Mouse (Mus musculus) liver, embryonic 15.5 days (tissue): ENCODE results near the gene Trf. TPM values are rescaled to one million over a fixed set of nuclear protein-coding genes. Genes with fewer than 3 reads are reported as not detected.
"Not testable (repeated sequence)": the region's sequence is repeated elsewhere in the genome, so short reads cannot be mapped to it uniquely, and the experiment has no call there.

Source experiments
- ATAC-seq: fragments of 200-750 bp; cut with Nextera tagmentation; 2 replicates; pipeline ENCODE4 v1.8.0; 2017; ENCODE audit warnings: moderate number of reproducible peaks, mild to moderate bottlenecking, moderate library complexity; ENCODE audit not compliant: insufficient read depth
- H3K27ac ChIP-seq: fragments of 300-500 bp; sonication (generic); replicated peaks from 2 replicates; pipeline ENCODE4 v1.5.1; 2015; ENCODE audit warnings: mild to moderate bottlenecking, inconsistent platforms
- H3K27me3 ChIP-seq: fragments of 300-500 bp; sonication (generic); 2 replicates; pipeline ENCODE4 v1.6.1; 2015; ENCODE audit warnings: mild to moderate bottlenecking, inconsistent platforms
- H3K36me3 ChIP-seq: fragments of 300-500 bp; sonication (generic); replicated peaks from 2 replicates; pipeline ENCODE4 v1.6.1; 2015; ENCODE audit warnings: moderate library complexity, mild to moderate bottlenecking, inconsistent platforms
- H3K4me1 ChIP-seq: fragments of 300-500 bp; sonication (generic); replicated peaks from 2 replicates; pipeline ENCODE4 v1.6.1; 2015; ENCODE audit warnings: inconsistent platforms
- H3K4me2 ChIP-seq: fragments of 300-500 bp; sonication (generic); 2 replicates; pipeline ENCODE4 v1.6.1; 2015; ENCODE audit warnings: moderate library complexity, mild to moderate bottlenecking, inconsistent platforms
- H3K4me3 ChIP-seq: fragments of 300-500 bp; sonication (generic); replicated peaks from 2 replicates; pipeline ENCODE4 v1.5.1; 2015; ENCODE audit warnings: mild to moderate bottlenecking, inconsistent platforms
- H3K9ac ChIP-seq: fragments of 300-500 bp; sonication (generic); 2 replicates; pipeline ENCODE4 v1.6.1; 2015; ENCODE audit warnings: moderate library complexity, mild to moderate bottlenecking, inconsistent platforms
- H3K9me3 ChIP-seq: fragments of 300-500 bp; sonication (generic); replicated peaks from 2 replicates; pipeline ENCODE4 v1.6.1; 2016; ENCODE audit warnings: inconsistent platforms
- WGBS: fragments of 180-500 bp; shearing (Covaris S2); methylation state at CpG from one replicate; pipeline ENCODE4 v1.1.7; 2015; ENCODE audit warnings: mixed read lengths; ENCODE audit not compliant: insufficient replicate concordance; 5-methylcytosine and 5-hydroxymethylcytosine counted together
- polyA plus RNA-seq: library from polyadenylated mRNA; unstranded; fragments of >200 nt; fragmentation: Nextera tagmentation; extraction: Ambion mirVana; gene quantifications from 2 replicates; pipeline ENCODE4 v1.2.1, GENCODE M21; 2015

The Trf gene
- polyA plus RNA-seq, 1 experiment from 2014 or later, result 10,865 TPM

GRCm38 (mm10) chr9:103184855-103185254 lies 45.4 kb downstream of the Trf start:
- Histone ChIP-seq H3K4me2 (no peak overlapping the region), H3K9me3 (no peaks in the 10 kb centered on the region), H3K36me3 (peaks cover 17% of the 10 kb centered on the region), H3K27ac (no peak overlapping the region), H3K9ac (no peak overlapping the region), H3K27me3 (no peaks in the 10 kb centered on the region), H3K4me3 (no peak overlapping the region), H3K4me1 (peaks cover 13% of the 10 kb centered on the region)
- WGBS, result 65% methylated on average over 4 of the region's 4 CpGs
- ATAC-seq, result no peak

DNA sequence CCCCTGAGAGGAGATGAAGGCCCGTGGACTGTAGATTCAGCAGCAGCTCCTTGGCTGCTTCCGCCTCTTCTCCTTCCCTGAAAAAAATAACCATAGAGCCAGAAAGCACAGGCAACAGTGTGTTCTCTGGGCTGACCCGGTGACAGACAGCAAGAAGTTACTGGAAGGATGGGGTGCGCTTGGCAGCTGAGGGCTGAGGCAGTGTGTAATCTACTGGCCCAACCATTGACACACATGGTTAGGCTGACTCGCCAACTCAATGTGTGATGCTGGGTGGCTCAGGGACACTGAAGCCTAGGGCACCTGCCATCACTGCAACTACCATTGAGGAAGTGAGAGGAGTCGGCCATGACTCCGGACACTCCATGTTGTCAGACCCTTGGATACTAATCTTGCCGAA lies 48.4 kb downstream of the Trf start:
- Histone ChIP-seq H3K9ac (no peak overlapping the region), H3K36me3 (no peaks in the 10 kb centered on the region), H3K4me3 (no peak overlapping the region), H3K9me3 (no peaks in the 10 kb centered on the region), H3K27ac (no peak overlapping the region), H3K4me1 (peaks cover 13% of the 10 kb centered on the region), H3K4me2 (no peak overlapping the region), H3K27me3 (no peaks in the 10 kb centered on the region)
- no peak for ATAC-seq
- 77% methylated on average over 8 of the region's 8 CpGs for WGBS

- Histone ChIP-seq H3K4me3 (peak overlapping the region; percentile 55), H3K9ac (peak overlapping the region; percentile 49; the same call in 1 of the 2 replicates), H3K4me1 (peaks cover 13% of the 10 kb centered on the region), H3K27ac (no peak overlapping the region), H3K36me3 (no peaks in the 10 kb centered on the region), H3K27me3 (no peaks in the 10 kb centered on the region), H3K9me3 (no peaks in the 10 kb centered on the region), H3K4me2 (peak overlapping the region; percentile 78)
- peak; percentile 82 for ATAC-seq
- WGBS, result 1% methylated on average over 20 of the region's 20 CpGs
These were observed 49.3 kb downstream of the Trf start for GRCm38 (mm10) chr9:103180807-103181565.

GRCm38 (mm10) chr9:103180303-103180702 lies 49.9 kb downstream of the Trf start:
- H3K4me2 ChIP-seq, result peak overlapping the region; percentile 78
- H3K9me3 ChIP-seq, result no peaks in the 10 kb centered on the region
- H3K9ac ChIP-seq, result no peak overlapping the region
- peak overlapping the region; percentile 55 for H3K4me3 ChIP-seq
- 55% methylated on average over 3 of the region's 3 CpGs for WGBS
- H3K27me3 ChIP-seq, result no peaks in the 10 kb centered on the region
- no peaks in the 10 kb centered on the region for H3K36me3 ChIP-seq
- peaks cover 13% of the 10 kb centered on the region for H3K4me1 ChIP-seq
- ATAC-seq, result 0 out of 2 replicates have a peak, but pooled peaks have one; percentile 27
- H3K27ac ChIP-seq, result no peak overlapping the region

DNA sequence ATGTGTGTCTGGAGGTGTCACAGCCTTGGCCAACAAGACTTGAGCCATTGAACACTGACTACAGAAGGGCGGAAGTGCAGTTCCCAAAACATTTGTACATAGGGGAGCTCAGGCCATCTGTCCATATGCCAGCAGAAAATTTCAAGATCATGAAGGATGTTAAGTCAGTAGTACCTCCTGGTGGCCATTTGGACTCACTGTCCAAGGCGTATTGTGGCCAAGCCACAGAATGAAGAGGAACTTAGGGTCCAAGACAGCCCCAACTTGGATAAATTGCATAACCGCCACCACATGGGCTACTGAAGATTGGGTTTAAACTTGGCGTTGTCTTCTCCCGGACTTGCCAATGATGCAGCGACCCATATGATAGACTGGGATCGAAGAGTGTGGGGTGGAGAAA lies 54.6 kb downstream of the Trf start:
- H3K27ac ChIP-seq, result no peak overlapping the region
- WGBS, result 74% methylated on average over 7 of the region's 7 CpGs
- H3K27me3 ChIP-seq, result no peaks in the 10 kb centered on the region
- no peaks in the 10 kb centered on the region for H3K36me3 ChIP-seq
- no peak overlapping the region for H3K4me2 ChIP-seq
- no peaks in the 10 kb centered on the region for H3K9me3 ChIP-seq
- H3K9ac ChIP-seq, result no peak overlapping the region
- ATAC-seq, result no peak
- no peak overlapping the region for H3K4me3 ChIP-seq
- peaks cover 7% of the 10 kb centered on the region for H3K4me1 ChIP-seq

DNA sequence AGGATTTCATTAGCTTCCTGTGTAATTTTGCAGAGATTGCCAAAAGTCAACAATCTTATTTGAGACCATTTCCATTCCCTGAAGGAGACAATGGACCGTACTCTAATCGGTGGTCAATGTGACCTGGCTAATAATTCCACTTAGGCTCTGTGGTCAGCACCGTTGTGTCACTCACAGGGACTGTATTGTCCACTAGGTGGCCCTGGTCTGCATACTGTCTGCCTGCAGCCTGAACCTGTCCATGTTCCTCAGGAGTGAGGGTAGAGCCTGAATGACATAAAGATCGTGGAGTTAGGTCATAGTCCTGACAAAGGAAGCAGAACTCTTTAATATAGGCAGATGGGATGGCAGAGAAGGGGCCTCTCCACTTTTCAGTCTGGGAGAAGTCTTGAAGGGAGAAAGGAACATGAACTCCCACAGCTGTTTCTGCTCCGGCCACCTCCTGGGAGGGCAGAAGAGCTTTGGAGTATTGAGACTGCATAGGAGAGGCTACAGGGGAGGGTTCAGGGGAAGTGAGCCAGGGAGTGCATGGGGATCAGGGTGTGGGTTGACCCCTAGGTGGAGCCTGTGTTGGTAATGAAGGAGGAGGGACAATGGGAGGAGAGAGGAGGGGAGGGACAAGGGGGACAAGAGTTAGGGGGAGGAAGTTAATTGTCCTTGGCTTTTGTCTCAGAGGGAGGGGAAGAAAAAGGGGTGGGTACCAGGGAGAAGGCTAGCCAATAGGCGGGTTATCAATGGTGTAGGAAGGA lies 55.3 kb downstream of the Trf start:
- WGBS, result 44% methylated on average over 6 of the region's 6 CpGs
- Histone ChIP-seq H3K4me2 (no peak overlapping the region), H3K4me3 (no peak overlapping the region), H3K4me1 (no peaks in the 10 kb centered on the region; the same call in 1 of the 2 replicates), H3K9ac (no peak overlapping the region), H3K27ac (no peak overlapping the region), H3K9me3 (no peaks in the 10 kb centered on the region), H3K27me3 (no peaks in the 10 kb centered on the region), H3K36me3 (no peaks in the 10 kb centered on the region)
- ATAC-seq, result no peak

- Histone ChIP-seq H3K9ac (no peak overlapping the region), H3K27ac (no peak overlapping the region), H3K4me2 (no peak overlapping the region), H3K9me3 (no peaks in the 10 kb centered on the region), H3K36me3 (no peaks in the 10 kb centered on the region), H3K4me1 (no peaks in the 10 kb centered on the region), H3K27me3 (no peaks in the 10 kb centered on the region), H3K4me3 (no peak overlapping the region)
- 66% methylated on average over 7 of the region's 7 CpGs for WGBS
- no peak for ATAC-seq
These were observed 61.5 kb downstream of the Trf start for GRCm38 (mm10) chr9:103168771-103169170.

- Histone ChIP-seq H3K27ac (no peak overlapping the region), H3K9me3 (no peaks in the 10 kb centered on the region), H3K4me1 (no peaks in the 10 kb centered on the region), H3K4me3 (no peak overlapping the region), H3K9ac (no peak overlapping the region), H3K36me3 (no peaks in the 10 kb centered on the region), H3K4me2 (no peak overlapping the region), H3K27me3 (no peaks in the 10 kb centered on the region)
- WGBS, result 71% methylated on average over 6 of the region's 6 CpGs
- no peak for ATAC-seq
These were observed 62.2 kb downstream of the Trf start for GRCm38 (mm10) chr9:103168046-103168445.

DNA sequence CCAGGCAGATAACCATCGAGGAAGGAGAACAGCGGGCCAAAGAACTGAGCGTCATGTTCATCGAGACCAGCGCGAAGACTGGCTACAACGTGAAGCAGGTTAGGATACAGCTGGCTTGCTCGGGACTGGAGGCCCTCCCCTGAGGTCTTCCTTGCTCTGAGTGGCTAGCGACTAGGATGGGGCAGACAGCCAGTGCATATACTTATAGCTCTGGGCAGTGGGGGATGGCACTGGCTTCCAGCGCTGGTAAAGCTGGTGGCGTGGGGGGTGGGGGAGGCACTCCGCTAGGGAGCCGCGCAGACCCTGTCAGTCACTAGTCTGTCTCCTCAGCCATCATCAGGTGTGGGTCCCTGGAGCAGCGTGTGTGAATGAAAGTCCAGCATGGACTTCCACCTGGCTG lies 66.4 kb downstream of the Trf start:
- no peaks in the 10 kb centered on the region for H3K4me1 ChIP-seq
- no peak overlapping the region for H3K27ac ChIP-seq
- H3K9me3 ChIP-seq, result no peaks in the 10 kb centered on the region
- no peak overlapping the region for H3K4me3 ChIP-seq
- no peak overlapping the region for H3K9ac ChIP-seq
- ATAC-seq, result no peak
- WGBS, result 66% methylated on average over 15 of the region's 15 CpGs
- no peaks in the 10 kb centered on the region for H3K36me3 ChIP-seq
- H3K4me2 ChIP-seq, result no peak overlapping the region
- no peaks in the 10 kb centered on the region for H3K27me3 ChIP-seq

DNA sequence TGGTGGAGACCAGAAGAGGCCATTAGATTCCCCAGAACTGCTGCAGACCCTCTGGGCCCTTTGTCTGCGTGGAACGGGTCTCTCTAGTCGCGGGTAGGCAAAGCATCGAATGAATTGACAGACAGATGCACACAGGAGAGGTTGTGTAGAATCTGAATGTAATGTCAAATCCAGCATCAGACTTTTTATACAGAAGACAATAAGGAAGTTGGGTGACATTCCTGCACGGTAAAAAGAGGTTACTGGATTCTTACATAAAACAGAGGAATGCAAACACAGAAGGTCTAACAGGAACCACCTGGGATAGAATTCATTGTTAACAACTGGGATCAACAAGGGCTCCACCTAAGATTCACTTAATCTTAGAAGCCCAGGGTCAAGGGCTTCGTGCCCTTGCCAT lies 75.1 kb downstream of the Trf start:
- not testable (repeated sequence) for ATAC-seq, H3K9me3 ChIP-seq, H3K4me1 ChIP-seq, H3K9ac ChIP-seq, H3K4me3 ChIP-seq, H3K36me3 ChIP-seq, H3K4me2 ChIP-seq, H3K27me3 ChIP-seq, H3K27ac ChIP-seq
- 66% methylated on average over 7 of the region's 7 CpGs for WGBS

DNA sequence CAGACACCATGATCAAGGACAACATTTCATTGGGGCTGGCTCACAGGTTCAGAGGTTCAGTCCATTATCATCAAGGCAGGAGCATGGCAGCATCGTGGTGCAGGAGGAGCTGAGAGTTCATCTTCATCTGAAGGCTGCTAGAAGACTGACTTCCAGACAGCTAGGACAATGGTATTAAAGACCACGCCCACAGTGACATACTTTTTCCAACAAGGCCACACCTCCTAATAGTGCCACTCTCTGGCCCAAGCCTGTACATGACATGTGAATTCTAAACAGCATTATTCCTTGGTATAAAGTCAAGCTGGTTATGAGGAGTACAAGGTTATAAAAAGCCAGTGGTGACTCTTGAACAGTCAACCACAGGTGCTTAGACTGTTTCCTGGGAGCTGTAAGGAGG lies 75.7 kb downstream of the Trf start:
- Histone ChIP-seq H3K27ac (no peak overlapping the region), H3K9me3 (no peaks in the 10 kb centered on the region), H3K9ac (no peak overlapping the region), H3K27me3 (no peaks in the 10 kb centered on the region), H3K36me3 (no peaks in the 10 kb centered on the region), H3K4me2 (no peak overlapping the region), H3K4me3 (no peak overlapping the region), H3K4me1 (no peaks in the 10 kb centered on the region)
- WGBS, result 50% methylated on average over 2 of the region's 2 CpGs
- no peak for ATAC-seq
